Mouse (Mus musculus) liver, adult 2 months (tissue): ENCODE measurements around the gene Gm17622.

Experiments used
- CTCF ChIP-seq: fragments of 200-500 bp; IDR thresholded peaks from 2 replicates; pipeline ENCODE4 v1.5.1; 2011; ENCODE audit warnings: low read depth, low read length, control low read depth
- POLR2A ChIP-seq: fragments of 200-500 bp; IDR thresholded peaks from 2 replicates; pipeline ENCODE4 v1.6.1; 2011; ENCODE audit warnings: low read length, control low read depth; ENCODE audit not compliant: insufficient read depth; ENCODE audit errors: extremely low read depth

- no peak for TF ChIP-seq POLR2A
- TF ChIP-seq CTCF = no peak
These were observed 37.9 kb upstream of the Gm17622 start for GRCm38 (mm10) chr13:96452621-96453020.
